Mouse (Mus musculus): Measurements from ENCODE around the gene Pltp. TPM values are rescaled to one million over a fixed set of nuclear protein-coding genes. Genes with fewer than 3 reads are reported as not detected.

The Pltp gene
- total and polyA plus RNA-seq, 3 experiments: 5.2 to 17.1 TPM; not detected in 1

DNA sequence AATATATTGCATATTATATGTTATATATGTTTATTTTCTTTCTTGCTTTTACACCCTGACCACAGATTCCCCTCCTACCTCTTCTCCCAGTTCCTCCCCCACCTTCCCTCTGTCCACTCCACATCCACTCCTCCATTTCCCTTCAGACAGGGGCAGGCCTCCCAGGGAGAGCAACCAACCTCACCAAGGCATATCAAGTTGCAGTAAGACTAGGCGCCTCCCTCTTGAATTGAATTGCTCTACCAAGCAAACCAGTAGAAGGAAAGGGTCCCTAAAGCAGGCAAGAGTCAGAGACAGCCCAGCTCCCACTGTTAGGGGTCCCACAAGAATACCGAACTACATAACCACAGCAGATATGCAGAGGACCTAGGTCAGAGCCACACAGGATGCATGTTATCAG lies 1.6 kb upstream of the Pltp start:
- Histone ChIP-seq H3K4me1 (ENCODE audit: control insufficient read depth in 1 of 2, insufficient read depth in 2 of 2, low read length in 2 of 2) (peaks cover 11 to 29% of the 10 kb centered on the region in 2 experiments), H3K79me2 (ENCODE audit: control insufficient read depth, insufficient read depth, low read length, poor library complexity) (no peaks in the 10 kb centered on the region; the same call in 1 of the 2 replicates), H3K9me3 (replicated peaks; ENCODE audit: insufficient read depth, low read length) (no peaks in the 10 kb centered on the region), H3K27ac (ENCODE audit: control insufficient read depth, low read depth, low read length) (peak overlapping the region; percentile 35), H3K9ac (ENCODE audit: control insufficient read depth, low read depth, low read length, poor library complexity, severe bottlenecking) (peak overlapping the region; percentile 13; the same call in 1 of the 2 replicates), H3K36me3 (ENCODE audit: control insufficient read depth in 1 of 2, insufficient read depth in 2 of 2, low read length in 2 of 2) (peaks cover 0 to 17% of the 10 kb centered on the region in 2 experiments; a peak in 2 of 4 replicates), H3K27me3 (ENCODE audit: control insufficient read depth in 1 of 2, insufficient read depth in 2 of 2, low read length in 2 of 2) (no peaks in the 10 kb centered on the region), H3K4me3 (ENCODE audit: control insufficient read depth in 1 of 2, insufficient read depth in 1 of 2, low read depth in 2 of 2, low read length in 2 of 2) (peak overlapping the region; percentile 12 to 39; a peak in 3 of 4 replicates)
- DNase-seq (ENCODE audit: low read depth, low spot score): peak; percentile 61
- TF ChIP-seq MYC (IDR thresholded peaks at IDR 0.05; ENCODE audit: low read depth, low read length): no peak
- TF ChIP-seq EP300 (IDR thresholded peaks at IDR 0.05; ENCODE audit: low read depth in 1 of 2, low read length in 2 of 2): 0 out of 4 replicates have a peak, but pooled peaks of 1 of the 2 experiments have one; percentile 4

DNA sequence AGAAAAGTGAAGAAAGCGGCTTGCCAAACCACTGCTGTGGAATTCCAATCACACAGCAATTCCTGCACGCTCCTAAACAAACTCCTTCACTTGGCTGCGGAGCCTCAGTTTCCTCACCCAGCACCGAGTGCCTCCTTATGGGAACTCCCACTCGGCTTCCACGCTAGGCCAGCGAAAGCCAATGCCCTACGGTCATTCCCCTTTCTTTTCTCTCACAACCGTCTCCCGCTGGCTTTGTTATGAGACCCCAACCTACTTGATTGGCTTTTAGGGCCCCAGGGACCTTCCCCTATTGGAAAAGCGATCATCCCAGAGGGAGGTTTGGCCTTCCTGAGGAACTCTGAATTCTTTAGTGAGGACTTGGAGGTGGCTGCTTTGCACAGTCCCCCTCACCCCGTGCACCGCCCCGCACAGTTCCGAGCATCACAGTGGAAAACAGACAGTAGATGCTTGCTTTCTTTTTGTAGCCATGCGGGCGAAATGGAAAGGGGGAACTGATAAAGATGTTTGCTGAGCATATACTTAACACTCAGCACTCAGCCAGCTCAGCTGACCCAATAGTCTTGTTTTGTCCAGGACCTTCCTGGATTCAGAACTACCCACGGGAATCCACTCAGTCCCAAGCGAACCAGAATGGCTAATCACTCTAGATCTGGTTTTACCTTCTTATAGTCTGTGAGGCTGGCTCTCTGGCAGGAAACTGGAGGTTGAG lies 487 bp upstream of the Pltp start:
- Histone ChIP-seq H3K27ac (ENCODE audit: control insufficient read depth, low read depth, low read length) (peak overlapping the region; percentile 28; the same call in 1 of the 2 replicates), H3K4me1 (ENCODE audit: control insufficient read depth in 1 of 2, insufficient read depth in 2 of 2, low read length in 2 of 2) (peaks cover 10 to 26% of the 10 kb centered on the region in 2 experiments), H3K79me2 (ENCODE audit: control insufficient read depth, insufficient read depth, low read length, poor library complexity) (no peaks in the 10 kb centered on the region; the same call in 1 of the 2 replicates), H3K36me3 (ENCODE audit: control insufficient read depth in 1 of 2, insufficient read depth in 2 of 2, low read length in 2 of 2) (peaks cover 0 to 16% of the 10 kb centered on the region in 2 experiments; a peak in 2 of 4 replicates), H3K27me3 (ENCODE audit: control insufficient read depth in 1 of 2, insufficient read depth in 2 of 2, low read length in 2 of 2) (no peaks in the 10 kb centered on the region), H3K9me3 (replicated peaks; ENCODE audit: insufficient read depth, low read length) (no peaks in the 10 kb centered on the region), H3K4me3 (ENCODE audit: control insufficient read depth in 1 of 2, insufficient read depth in 1 of 2, low read depth in 2 of 2, low read length in 2 of 2) (peak overlapping the region; percentile 69 to 71), H3K9ac (ENCODE audit: control insufficient read depth, low read depth, low read length, poor library complexity, severe bottlenecking) (peak overlapping the region; percentile 67)
- peak; percentile 47 for DNase-seq (ENCODE audit: low read depth, low spot score)
- TF ChIP-seq MEF2A (IDR thresholded peaks at IDR 0.05; ENCODE audit: extremely low read depth, insufficient replicate concordance, low read depth, low read length, poor library complexity, severe bottlenecking): no peak
- TF ChIP-seq POLR2A (IDR thresholded peaks at IDR 0.05; ENCODE audit: control insufficient read depth in 1 of 2, insufficient read depth in 1 of 2, low read depth in 1 of 2, low read length in 2 of 2, poor library complexity in 1 of 2): peak in 1 of 2 experiments; percentile 10; a peak in 1 of 4 replicates

DNA sequence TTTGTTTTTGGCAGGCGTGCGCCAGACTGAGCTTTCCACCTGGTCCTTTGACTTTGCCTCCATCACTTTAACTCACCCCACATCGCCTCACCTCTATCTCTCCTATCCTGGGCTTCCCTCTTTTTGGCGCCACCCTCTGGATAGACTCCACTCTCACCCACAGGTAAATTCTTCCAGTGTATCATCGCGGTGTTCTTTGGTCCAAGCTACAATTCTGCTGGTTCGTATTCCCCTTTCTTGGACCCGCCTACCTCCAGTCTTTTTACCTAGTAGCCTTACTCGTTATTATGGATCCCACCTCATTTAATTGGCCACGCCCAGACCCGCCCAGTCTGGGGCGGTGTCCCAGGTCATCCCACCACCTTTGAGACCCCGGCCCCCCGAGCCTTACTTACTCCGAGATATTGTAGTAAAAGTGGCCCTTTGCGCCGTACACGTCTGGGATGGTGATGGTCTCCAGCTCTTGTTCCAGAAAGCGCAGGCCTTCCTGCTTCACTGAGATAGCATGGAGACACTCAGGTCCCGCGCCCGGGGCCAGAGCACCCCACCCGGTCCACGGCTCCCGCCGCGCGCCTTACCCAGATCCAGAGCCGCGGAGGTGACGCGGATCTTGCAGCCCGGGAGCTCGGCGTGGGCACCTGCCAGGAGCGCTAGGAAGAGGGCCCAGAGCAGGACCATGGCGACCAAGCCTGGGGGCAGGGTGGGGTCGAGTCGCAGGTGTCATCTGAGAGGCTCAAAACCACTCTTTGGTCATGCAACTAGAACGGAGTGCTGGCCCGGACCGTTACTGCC lies 1.0 kb downstream of the Pltp start:
- H3K9ac ChIP-seq (ENCODE audit: control insufficient read depth, low read depth, low read length, poor library complexity, severe bottlenecking): peak overlapping the region; percentile 67
- TF ChIP-seq MAZ (IDR thresholded peaks at IDR 0.05; ENCODE audit: low read depth, low read length) (0 out of 2 replicates have a peak, but pooled peaks have one; percentile 12), MYC (IDR thresholded peaks at IDR 0.05; ENCODE audit: low read depth, low read length) (0 out of 2 replicates have a peak, but pooled peaks have one; percentile 18), MXI1 (IDR thresholded peaks at IDR 0.05; ENCODE audit: low read depth, low read length) (no peak), CTCF (IDR thresholded peaks at IDR 0.05 in 2 of 3, conservative IDR thresholded peaks at IDR 0.05 in 1 of 3; ENCODE audit: control insufficient read depth in 1 of 3, insufficient read depth in 1 of 3, low read depth in 2 of 3, low read length in 3 of 3, poor library complexity in 1 of 3, severe bottlenecking in 1 of 3) (peak in 1 of 3 experiments; percentile 17; a peak in 1 of 6 replicates), TCF12 (IDR thresholded peaks at IDR 0.05; ENCODE audit: low read depth, low read length) (0 out of 2 replicates have a peak, but pooled peaks have one; percentile 10), MYB (IDR thresholded peaks at IDR 0.05; ENCODE audit: low read depth, low read length) (no peak)
- no peaks in the 10 kb centered on the region; the same call in 1 of the 2 replicates for H3K79me2 ChIP-seq (ENCODE audit: control insufficient read depth, insufficient read depth, low read length, poor library complexity)
- peaks cover 5 to 17% of the 10 kb centered on the region in 2 experiments for H3K4me1 ChIP-seq (ENCODE audit: control insufficient read depth in 1 of 2, insufficient read depth in 2 of 2, low read length in 2 of 2)
- H3K27ac ChIP-seq (ENCODE audit: control insufficient read depth, low read depth, low read length): 0 out of 2 replicates have a peak overlapping the region, but pooled peaks have one; percentile 7
- H3K4me3 ChIP-seq (ENCODE audit: control insufficient read depth in 1 of 2, insufficient read depth in 1 of 2, low read depth in 2 of 2, low read length in 2 of 2): peak overlapping the region; percentile 69 to 71
- peaks cover 0 to 8% of the 10 kb centered on the region in 2 experiments; a peak in 2 of 4 replicates for H3K36me3 ChIP-seq (ENCODE audit: control insufficient read depth in 1 of 2, insufficient read depth in 2 of 2, low read length in 2 of 2)
- H3K9me3 ChIP-seq (replicated peaks; ENCODE audit: insufficient read depth, low read length): no peaks in the 10 kb centered on the region
- H3K27me3 ChIP-seq (ENCODE audit: control insufficient read depth in 1 of 2, insufficient read depth in 2 of 2, low read length in 2 of 2): no peaks in the 10 kb centered on the region
- peak; percentile 55 for DNase-seq (ENCODE audit: low read depth, low spot score)
